Mouse (Mus musculus): ENCODE results near the gene Fam71a. TPM values are rescaled to one million over a fixed set of nuclear protein-coding genes. Genes with fewer than 3 reads are reported as not detected.
A peak's percentile ranks its signal among the peaks of the same experiment; 100 is the strongest.

Gene Fam71a
- total RNA-seq, 1 experiment from 2014 or later = 2.3 TPM

DNA sequence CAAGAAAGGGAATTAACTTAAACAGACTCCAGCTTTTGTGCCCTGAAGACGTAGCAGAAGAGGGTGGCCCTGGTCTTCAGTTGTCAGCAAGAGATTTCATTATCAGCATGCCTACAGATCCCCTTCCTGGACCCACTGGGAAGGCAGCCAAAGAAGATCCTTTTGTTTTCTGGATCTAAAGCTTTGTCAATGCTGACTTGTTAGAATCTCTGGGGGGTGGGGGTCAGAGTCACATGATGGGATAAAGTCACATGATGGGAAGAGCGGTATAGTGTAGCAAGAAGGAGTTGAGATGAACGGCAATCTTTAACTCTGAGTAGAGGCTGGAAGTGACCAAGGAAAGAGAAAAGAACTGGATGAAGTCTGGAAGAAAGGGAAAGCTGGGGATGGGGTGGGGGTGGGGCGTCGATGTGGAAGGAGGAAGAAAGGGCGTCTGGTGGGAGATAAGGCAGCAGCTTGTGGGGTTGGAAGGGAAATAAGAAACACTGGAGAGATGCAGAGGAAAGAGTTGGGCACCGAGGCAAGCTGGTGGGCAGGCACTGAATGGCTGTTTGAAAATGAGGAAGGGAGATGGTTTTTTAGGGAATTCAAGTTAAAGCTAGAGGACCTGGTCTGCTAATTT is 25.6 kb downstream of the Fam71a start:
- no peak for ATAC-seq (replicated peaks in 1 of 2; ENCODE audit: insufficient read depth in 1 of 2, low FRiP score in 2 of 2, low TSS enrichment in 1 of 2, low read depth in 1 of 2, poor library complexity in 2 of 2, severe bottlenecking in 2 of 2)

DNA sequence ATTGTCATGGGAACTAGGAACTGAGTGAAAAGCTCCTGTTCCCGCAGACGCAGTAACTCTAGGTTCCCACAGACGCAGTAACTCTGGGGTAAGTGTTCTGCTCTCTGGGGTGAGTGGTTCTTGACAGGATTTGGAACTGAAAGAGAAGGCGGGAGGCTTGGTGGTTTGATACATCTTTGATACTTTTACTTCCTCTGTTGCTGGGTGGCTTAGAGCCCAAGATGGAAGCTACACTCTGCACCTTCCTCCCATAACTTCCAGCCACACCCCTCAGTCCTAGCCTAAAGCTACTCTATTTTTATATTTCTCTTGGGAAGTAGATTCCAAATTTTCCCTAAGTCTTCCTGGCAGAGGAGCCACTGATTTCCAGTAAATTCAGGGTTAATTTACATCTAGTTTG is 26.2 kb downstream of the Fam71a start:
- no peak for ATAC-seq (replicated peaks in 1 of 2; ENCODE audit: insufficient read depth in 1 of 2, low FRiP score in 2 of 2, low TSS enrichment in 1 of 2, low read depth in 1 of 2, poor library complexity in 2 of 2, severe bottlenecking in 2 of 2)

DNA sequence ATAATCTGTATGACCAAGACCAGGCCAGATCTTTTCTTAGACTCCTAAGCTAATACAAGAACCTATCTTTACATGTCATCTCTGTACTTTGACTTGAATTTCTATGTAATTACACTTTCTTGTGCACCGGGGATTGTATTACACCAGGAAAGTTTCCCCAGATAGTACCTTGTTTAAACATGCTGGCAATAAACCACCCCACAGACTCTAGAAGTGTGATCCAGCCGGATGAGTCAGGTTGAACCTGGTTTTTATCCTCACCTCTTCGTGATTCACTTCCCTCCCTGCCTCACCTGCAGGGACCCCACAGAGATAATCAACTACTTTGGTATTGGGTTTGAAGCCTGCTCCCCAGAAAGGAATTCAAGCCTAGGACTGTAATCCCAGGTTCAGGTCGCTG is 29.2 kb downstream of the Fam71a start:
- ATAC-seq (replicated peaks in 1 of 2; ENCODE audit: insufficient read depth in 1 of 2, low FRiP score in 2 of 2, low TSS enrichment in 1 of 2, low read depth in 1 of 2, poor library complexity in 2 of 2, severe bottlenecking in 2 of 2) = no peak

DNA sequence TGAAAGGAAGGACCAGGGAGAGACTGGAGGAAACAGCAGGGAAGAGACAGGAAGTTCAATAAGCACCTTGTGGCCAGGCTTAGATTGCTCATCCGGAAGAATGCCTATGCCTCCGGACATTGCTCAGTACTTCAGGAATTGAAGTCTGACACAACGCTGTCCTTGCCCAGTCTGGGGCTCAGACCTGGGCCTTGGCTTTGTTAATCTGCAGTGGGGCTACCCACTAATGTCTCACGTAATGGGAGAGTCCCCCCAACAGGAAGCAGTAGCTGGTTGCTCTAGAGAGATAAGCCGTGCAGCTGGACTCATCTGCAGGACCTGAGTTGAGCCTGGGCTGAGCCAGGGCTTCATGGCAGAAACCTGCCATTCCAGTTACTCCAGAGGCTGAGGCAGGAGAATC is 31.7 kb downstream of the Fam71a start:
- ATAC-seq (replicated peaks in 1 of 2; ENCODE audit: insufficient read depth in 1 of 2, low FRiP score in 2 of 2, low TSS enrichment in 1 of 2, low read depth in 1 of 2, poor library complexity in 2 of 2, severe bottlenecking in 2 of 2) = peak; percentile 66 to 82

DNA sequence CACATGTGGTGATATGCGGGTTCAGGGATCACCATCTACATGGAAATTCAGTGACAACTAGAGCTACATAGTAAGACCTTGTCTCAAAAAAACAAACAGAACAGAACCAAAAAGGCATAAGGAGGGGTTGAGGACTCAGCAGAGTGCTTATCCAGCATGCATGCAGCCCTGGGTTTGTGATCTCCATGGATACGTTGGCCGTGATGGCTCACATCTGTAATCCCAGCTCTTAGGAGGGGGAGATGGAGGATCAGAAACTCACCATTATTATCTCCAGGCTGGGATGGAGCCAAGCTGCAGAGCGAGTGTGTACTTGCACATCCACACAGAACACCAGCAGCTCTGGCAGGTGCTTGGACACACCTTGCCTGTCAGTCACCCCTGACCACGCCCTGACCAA is 32.4 kb downstream of the Fam71a start:
- ATAC-seq (replicated peaks in 1 of 2; ENCODE audit: insufficient read depth in 1 of 2, low FRiP score in 2 of 2, low TSS enrichment in 1 of 2, low read depth in 1 of 2, poor library complexity in 2 of 2, severe bottlenecking in 2 of 2) = no peak

DNA sequence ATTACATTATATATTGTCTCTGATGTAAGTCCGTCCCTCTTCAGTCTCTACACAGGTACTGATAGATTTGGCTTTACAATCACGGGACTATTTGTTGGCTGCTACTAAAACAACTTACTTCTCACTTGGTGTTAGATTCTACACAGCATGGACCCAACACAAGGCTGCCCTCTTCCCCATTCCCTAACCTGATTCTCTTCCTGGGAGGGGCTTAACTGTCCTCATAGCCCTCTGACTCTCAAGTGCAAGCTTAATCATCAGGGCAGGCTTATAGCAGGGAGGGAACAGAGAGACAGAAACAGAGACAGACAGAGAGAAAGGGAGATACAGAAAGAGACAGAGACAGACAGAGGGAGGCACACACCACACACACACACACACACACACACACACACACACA is 32.9 kb downstream of the Fam71a start:
- ATAC-seq (replicated peaks in 1 of 2; ENCODE audit: insufficient read depth in 1 of 2, low FRiP score in 2 of 2, low TSS enrichment in 1 of 2, low read depth in 1 of 2, poor library complexity in 2 of 2, severe bottlenecking in 2 of 2) = no peak

DNA sequence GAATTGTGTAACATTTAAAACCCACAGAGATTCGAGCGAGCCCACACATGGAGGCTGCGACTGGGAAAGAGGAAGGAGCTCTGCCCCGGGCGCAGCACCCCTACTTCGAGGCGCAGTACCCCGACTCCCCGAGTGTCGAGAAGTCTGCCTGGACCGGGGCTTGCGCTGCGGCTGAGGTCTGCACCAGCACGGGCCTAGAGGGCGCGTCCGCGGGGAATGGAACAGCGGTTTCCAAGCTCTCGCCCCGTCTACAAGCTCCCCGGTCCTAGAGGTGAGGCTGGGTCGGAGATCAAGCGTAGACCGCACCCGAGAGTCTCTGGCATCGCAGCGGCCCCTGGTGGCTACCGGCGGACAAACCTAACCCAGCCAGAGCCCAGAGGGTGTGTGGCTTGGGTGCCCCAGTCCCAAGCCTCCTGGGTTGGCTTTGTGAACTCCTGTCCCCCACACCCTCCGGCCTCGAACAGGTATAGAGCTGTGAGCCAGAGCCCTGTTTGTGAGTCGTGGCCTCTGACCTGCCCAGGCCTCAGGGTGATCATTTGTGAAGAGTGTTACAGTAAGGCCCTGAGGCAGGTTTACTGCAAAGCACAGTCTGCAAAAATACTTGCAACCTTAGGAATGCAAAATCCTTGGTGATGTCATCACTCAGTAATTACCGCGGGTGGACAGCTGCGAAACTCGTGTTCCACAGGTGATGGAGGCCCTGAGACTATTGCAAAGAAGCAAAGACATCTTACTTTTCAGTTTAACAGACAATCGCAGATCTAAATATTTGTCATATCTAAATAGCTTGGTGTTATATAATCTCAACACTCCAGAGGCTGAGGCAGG is 38.6 kb downstream of the Fam71a start:
- ATAC-seq (replicated peaks in 1 of 2; ENCODE audit: insufficient read depth in 1 of 2, low FRiP score in 2 of 2, low TSS enrichment in 1 of 2, low read depth in 1 of 2, poor library complexity in 2 of 2, severe bottlenecking in 2 of 2) = peak; percentile 94 to 96

DNA sequence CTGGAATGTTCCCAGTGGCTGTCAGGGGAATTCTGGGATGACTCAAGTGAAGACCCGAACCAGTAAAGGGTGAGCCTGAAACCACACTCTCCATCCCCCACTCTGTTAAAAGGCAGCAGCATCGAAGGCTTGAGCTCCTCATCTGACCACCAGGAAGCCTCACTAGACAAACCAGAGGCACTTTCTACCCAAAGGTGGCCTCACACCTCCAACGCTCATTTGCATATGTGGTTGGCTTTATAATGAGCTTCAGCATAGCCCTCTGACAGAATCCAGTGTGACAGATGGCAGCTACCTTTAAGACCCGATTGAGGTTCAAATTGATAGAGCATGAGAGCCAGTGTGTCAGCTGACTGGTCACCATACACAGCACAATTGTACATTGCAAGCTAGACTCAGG is 40.3 kb downstream of the Fam71a start:
- no peak for ATAC-seq (replicated peaks in 1 of 2; ENCODE audit: insufficient read depth in 1 of 2, low FRiP score in 2 of 2, low TSS enrichment in 1 of 2, low read depth in 1 of 2, poor library complexity in 2 of 2, severe bottlenecking in 2 of 2)

DNA sequence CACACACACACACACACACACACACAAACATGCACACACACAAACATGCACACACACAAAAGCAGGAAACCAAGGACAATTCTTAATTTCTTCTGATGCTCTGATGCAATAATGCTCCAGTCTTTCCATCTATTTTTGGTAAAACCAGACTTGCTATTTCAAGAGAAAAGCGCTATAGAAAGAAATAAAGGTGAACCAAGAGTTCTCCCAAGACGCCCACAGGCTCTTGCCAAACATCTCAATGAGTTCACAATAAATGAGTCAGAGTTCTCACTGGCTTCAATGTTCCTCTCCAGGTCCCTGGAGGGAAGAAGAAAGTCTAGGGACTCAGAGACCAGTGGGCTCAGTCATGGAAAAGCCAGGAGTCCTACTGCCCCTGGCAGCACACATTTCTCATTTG is 40.9 kb downstream of the Fam71a start:
- no peak for ATAC-seq (replicated peaks in 1 of 2; ENCODE audit: insufficient read depth in 1 of 2, low FRiP score in 2 of 2, low TSS enrichment in 1 of 2, low read depth in 1 of 2, poor library complexity in 2 of 2, severe bottlenecking in 2 of 2)

DNA sequence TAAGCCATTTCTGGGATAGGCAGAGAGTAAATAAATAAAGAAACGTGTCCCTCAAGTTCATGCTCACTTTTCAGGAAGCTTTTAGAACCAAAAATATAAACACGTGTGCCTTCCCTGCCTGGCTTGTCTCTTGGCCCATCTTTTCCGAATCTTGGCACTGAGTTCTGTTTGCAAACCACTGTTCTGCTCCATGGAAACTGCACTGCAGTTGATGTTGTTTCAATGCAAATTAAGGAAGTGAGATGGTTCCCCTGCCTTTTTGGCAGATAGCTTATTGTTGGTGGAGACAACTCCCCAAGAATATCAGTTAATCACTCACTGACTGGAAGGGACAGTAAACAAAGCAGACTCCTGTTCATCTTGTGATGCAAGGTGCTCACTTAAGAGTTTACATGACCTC is 41.9 kb downstream of the Fam71a start:
- no peak for ATAC-seq (replicated peaks in 1 of 2; ENCODE audit: insufficient read depth in 1 of 2, low FRiP score in 2 of 2, low TSS enrichment in 1 of 2, low read depth in 1 of 2, poor library complexity in 2 of 2, severe bottlenecking in 2 of 2)

DNA sequence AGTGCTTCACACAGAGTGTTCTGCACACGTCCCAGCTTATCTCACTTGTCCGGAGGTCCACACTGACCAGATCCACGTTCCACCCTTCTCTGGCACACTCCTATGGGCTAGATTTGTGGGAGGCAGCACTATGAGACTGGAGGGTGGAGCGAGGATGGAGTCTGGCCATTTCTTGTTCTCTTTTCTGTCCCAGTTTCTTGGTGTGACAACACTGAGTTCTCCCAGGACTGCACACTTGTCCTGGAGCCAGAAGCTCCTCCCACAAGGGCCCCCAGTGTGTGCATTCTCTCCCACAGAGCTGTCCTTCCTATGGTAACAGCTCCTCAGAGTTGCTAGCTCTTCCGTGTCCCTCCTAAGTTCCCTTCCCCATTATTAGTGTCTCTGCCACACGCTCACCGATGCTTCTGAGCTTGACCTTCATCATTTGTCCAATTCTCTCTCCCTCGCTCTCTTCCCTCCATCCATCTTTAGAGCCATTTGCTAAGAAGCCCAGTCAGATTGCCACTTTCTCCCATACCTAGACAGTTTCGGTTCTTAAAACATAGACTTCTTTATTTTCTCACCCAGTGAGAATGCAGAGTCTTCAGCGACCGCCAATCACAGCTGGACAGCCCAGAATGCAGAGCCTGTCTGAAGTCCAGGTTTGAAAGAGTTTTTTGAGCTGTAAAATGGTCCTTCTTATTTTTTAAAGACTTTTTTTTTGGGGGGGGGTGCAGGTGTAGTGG is 48.9 kb downstream of the Fam71a start:
- ATAC-seq (replicated peaks in 1 of 2; ENCODE audit: insufficient read depth in 1 of 2, low FRiP score in 2 of 2, low TSS enrichment in 1 of 2, low read depth in 1 of 2, poor library complexity in 2 of 2, severe bottlenecking in 2 of 2) = no peak

DNA sequence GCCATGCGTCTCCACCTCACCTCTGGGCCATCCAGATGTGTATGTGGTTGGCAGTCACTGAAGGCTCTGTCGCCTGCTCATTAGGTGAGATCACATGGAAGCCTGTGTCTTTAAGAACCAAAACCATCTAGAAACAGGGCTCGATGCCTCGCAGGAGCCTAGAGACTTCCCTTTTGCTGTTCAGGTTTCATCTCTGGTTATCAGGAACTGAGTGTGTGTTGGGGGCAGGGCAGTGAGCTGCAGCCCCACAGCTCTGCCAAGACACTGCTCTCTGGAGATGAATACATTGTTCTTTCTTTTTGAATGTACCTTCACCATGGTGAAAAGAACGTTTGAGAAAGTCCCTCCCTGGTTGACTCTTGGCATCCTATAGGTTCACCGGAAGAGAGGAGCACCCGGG is 49.7 kb downstream of the Fam71a start:
- ATAC-seq (replicated peaks in 1 of 2; ENCODE audit: insufficient read depth in 1 of 2, low FRiP score in 2 of 2, low TSS enrichment in 1 of 2, low read depth in 1 of 2, poor library complexity in 2 of 2, severe bottlenecking in 2 of 2) = peak in 1 of 2 experiments; percentile 38; a peak in 2 of 4 replicates

Other genes starting within 250 kb of the Fam71a start
- gene Angel2, start 239.7 kb downstream of the Fam71a start, total RNA-seq (2017) = 34.4 and 60.8 TPM in 2 replicates
- gene Vash2, start 185.5 kb downstream of the Fam71a start, total RNA-seq (2017) = 0.81 TPM in 1 of 2 replicates, not detected in the other
- gene Flvcr1, start 138.7 kb downstream of the Fam71a start, total RNA-seq (2017) = 23.1 and 26.9 TPM in 2 replicates
- gene Spata45, start 128.2 kb downstream of the Fam71a start, total RNA-seq (2017) = not detected in 2 replicates
- 12.4 and 19.8 TPM in 2 replicates for gene Tatdn3, start 101.9 kb downstream of the Fam71a start, total RNA-seq (2017)
- gene Nsl1, start 101.8 kb downstream of the Fam71a start, total RNA-seq (2017) = 8.1 and 16.5 TPM in 2 replicates
- gene Batf3, start 67.0 kb downstream of the Fam71a start, total RNA-seq (2017) = 1.1 TPM in 1 of 2 replicates, not detected in the other
- 63.1 and 74.7 TPM in 2 replicates for gene Atf3, start 53.2 kb upstream of the Fam71a start, total RNA-seq (2017)
- 7.4 and 13.3 TPM in 2 replicates for gene Nenf, start 153.4 kb upstream of the Fam71a start, total RNA-seq (2017)
- 27.1 and 37.1 TPM in 2 replicates for gene Tmem206, start 161.1 kb upstream of the Fam71a start, total RNA-seq (2017)
- 135 and 180 TPM in 2 replicates for gene Ppp2r5a, start 238.5 kb upstream of the Fam71a start, total RNA-seq (2017)

All from hematopoietic stem cell, adult 5-6 weeks (primary cell).